Mouse (Mus musculus): Measurements from ENCODE around the gene Aif1l. TPM values are rescaled to one million over a fixed set of nuclear protein-coding genes. Genes with fewer than 3 reads are reported as not detected.

The Aif1l gene
- polyA plus RNA-seq, 1 experiment from 2014 or later = 28.3 TPM

GRCm38 (mm10) chr2:32008716-32009115 lies 58.8 kb downstream of the Aif1l start:
- WGBS = 91% methylated on average over 11 of the region's 11 CpGs
- H3K4me1 ChIP-seq (ENCODE audit: control insufficient read depth, insufficient read depth, low read length) = no peaks in the 10 kb centered on the region
- no peak overlapping the region for H3K27ac ChIP-seq (ENCODE audit: low read length)
- no peak overlapping the region for H3K9ac ChIP-seq (ENCODE audit: low read depth, low read length)
- no peak for ATAC-seq
- peaks cover 48% of the 10 kb centered on the region for H3K36me3 ChIP-seq (ENCODE audit: control insufficient read depth, insufficient read depth, low read length)
- no peaks in the 10 kb centered on the region for H3K9me3 ChIP-seq (replicated peaks; ENCODE audit: control insufficient read depth, low read length, poor library complexity, severe bottlenecking)
- no peak overlapping the region for H3K4me2 ChIP-seq (ENCODE audit: low read length)
- no peak overlapping the region for H3K4me3 ChIP-seq (ENCODE audit: low read depth, low read length)
- H3K27me3 ChIP-seq (ENCODE audit: control insufficient read depth, insufficient read depth, low read depth, low read length) = no peaks in the 10 kb centered on the region

DNA sequence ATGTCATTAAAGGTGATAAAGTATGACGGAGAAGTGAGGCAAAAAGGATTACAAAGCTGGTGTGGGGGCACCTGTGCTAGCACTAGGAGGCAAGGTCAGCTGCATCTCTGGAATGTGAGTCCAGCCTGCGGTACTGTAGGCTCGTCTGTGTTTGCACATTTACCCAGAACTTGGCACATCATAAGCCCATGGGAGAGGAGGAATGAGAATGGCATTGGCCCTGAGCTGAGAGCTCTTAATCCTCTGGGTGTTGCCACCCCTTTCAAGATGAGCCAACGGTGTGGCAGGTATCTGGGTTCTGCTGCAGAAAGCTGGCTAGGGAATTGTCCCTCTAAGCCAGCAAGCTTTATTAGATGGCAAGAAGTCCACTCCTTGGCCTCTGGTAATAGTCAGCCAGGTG lies 69.8 kb downstream of the Aif1l start:
- WGBS = 82% methylated on average over 4 of the region's 4 CpGs

GRCm38 (mm10) chr2:32020229-32020628 lies 70.3 kb downstream of the Aif1l start:
- Histone ChIP-seq H3K36me3 (ENCODE audit: control insufficient read depth, insufficient read depth, low read length) (peaks cover 53% of the 10 kb centered on the region), H3K4me1 (ENCODE audit: control insufficient read depth, insufficient read depth, low read length) (no peaks in the 10 kb centered on the region), H3K27me3 (ENCODE audit: control insufficient read depth, insufficient read depth, low read depth, low read length) (no peaks in the 10 kb centered on the region), H3K9me3 (replicated peaks; ENCODE audit: control insufficient read depth, low read length, poor library complexity, severe bottlenecking) (no peaks in the 10 kb centered on the region), H3K4me2 (ENCODE audit: low read length) (no peak overlapping the region), H3K27ac (ENCODE audit: low read length) (no peak overlapping the region), H3K4me3 (ENCODE audit: low read depth, low read length) (no peak overlapping the region), H3K9ac (ENCODE audit: low read depth, low read length) (no peak overlapping the region)
- WGBS = 96% methylated on average over 5 of the region's 5 CpGs
- ATAC-seq = no peak

More for the DNA sequence above, 69.8 kb downstream of the Aif1l start:
- Histone ChIP-seq H3K27me3 (ENCODE audit: control insufficient read depth, insufficient read depth, low read depth, low read length) (no peaks in the 10 kb centered on the region), H3K9ac (ENCODE audit: low read depth, low read length) (no peak overlapping the region), H3K4me3 (ENCODE audit: low read depth, low read length) (no peak overlapping the region), H3K4me2 (ENCODE audit: low read length) (no peak overlapping the region), H3K9me3 (replicated peaks; ENCODE audit: control insufficient read depth, low read length, poor library complexity, severe bottlenecking) (no peaks in the 10 kb centered on the region), H3K36me3 (ENCODE audit: control insufficient read depth, insufficient read depth, low read length) (peaks cover 54% of the 10 kb centered on the region), H3K4me1 (ENCODE audit: control insufficient read depth, insufficient read depth, low read length) (no peaks in the 10 kb centered on the region), H3K27ac (ENCODE audit: low read length) (no peak overlapping the region)
- ATAC-seq = no peak

Other genes with a start within 250 kb of the Aif1l start
- gene Qrfp, start 139.6 kb upstream of the Aif1l start, polyA plus RNA-seq (2015; fragmentation: Nextera tagmentation; extraction: Ambion mirVana) = 0.14 and 0.18 TPM in 2 replicates
- 16.4 and 20.9 TPM in 2 replicates for gene Fibcd1, start 104.1 kb upstream of the Aif1l start, polyA plus RNA-seq (2015; fragmentation: Nextera tagmentation; extraction: Ambion mirVana)
- gene Lamc3, start 62.8 kb upstream of the Aif1l start, polyA plus RNA-seq (2015; fragmentation: Nextera tagmentation; extraction: Ambion mirVana) = 3.9 and 4.0 TPM in 2 replicates
- 63.9 and 68.0 TPM in 2 replicates for gene Nup214, start 24.3 kb downstream of the Aif1l start, polyA plus RNA-seq (2015; fragmentation: Nextera tagmentation; extraction: Ambion mirVana)
- 0.41 and 0.45 TPM in 2 replicates for gene Fam78a, start 134.7 kb downstream of the Aif1l start, polyA plus RNA-seq (2015; fragmentation: Nextera tagmentation; extraction: Ambion mirVana)
- 25.0 and 28.4 TPM in 2 replicates for gene Plpp7, start 145.4 kb downstream of the Aif1l start, polyA plus RNA-seq (2015; fragmentation: Nextera tagmentation; extraction: Ambion mirVana)
- 69.8 and 77.9 TPM in 2 replicates for gene Prrc2b, start 200.9 kb downstream of the Aif1l start, polyA plus RNA-seq (2015; fragmentation: Nextera tagmentation; extraction: Ambion mirVana)